Mouse (Mus musculus) limb, embryonic 12.5 days (tissue): ENCODE measurements around the gene Cntnap2. TPM values are rescaled to one million over a fixed set of nuclear protein-coding genes. Genes with fewer than 3 reads are reported as not detected.

Source experiments
- ATAC-seq: fragments of 200-750 bp; cut with Nextera tagmentation; 2 replicates; pipeline ENCODE4 v1.8.0; 2017; ENCODE audit warnings: low read depth, moderate TSS enrichment; ENCODE audit not compliant: insufficient number of reproducible peaks, insufficient read depth, low FRiP score, low TSS enrichment
- H3K27ac ChIP-seq: fragments of 300-500 bp; sonication (generic); 2 replicates; pipeline ENCODE4 v1.5.1; 2016; ENCODE audit warnings: mild to moderate bottlenecking, moderate library complexity
- H3K27me3 ChIP-seq: fragments of 300-500 bp; sonication (generic); 2 replicates; pipeline ENCODE4 v1.6.1; 2016; ENCODE audit warnings: mild to moderate bottlenecking, moderate library complexity
- H3K36me3 ChIP-seq: fragments of 300-500 bp; sonication (generic); 2 replicates; pipeline ENCODE4 v1.6.1; 2016; ENCODE audit warnings: mild to moderate bottlenecking, moderate library complexity
- H3K4me1 ChIP-seq: fragments of 300-500 bp; sonication (generic); replicated peaks from 2 replicates; pipeline ENCODE4 v1.6.1; 2016
- H3K4me2 ChIP-seq: fragments of 300-500 bp; sonication (generic); 2 replicates; pipeline ENCODE4 v1.6.1; 2016; ENCODE audit warnings: mild to moderate bottlenecking, moderate library complexity
- H3K4me3 ChIP-seq: fragments of 300-500 bp; sonication (generic); replicated peaks from 2 replicates; pipeline ENCODE4 v1.5.1; 2016; ENCODE audit warnings: mild to moderate bottlenecking
- H3K9ac ChIP-seq: fragments of 300-500 bp; sonication (generic); replicated peaks from 2 replicates; pipeline ENCODE4 v1.6.1; 2016; ENCODE audit warnings: mild to moderate bottlenecking, moderate library complexity
- H3K9me3 ChIP-seq: fragments of 300-500 bp; sonication (generic); 2 replicates; pipeline ENCODE4 v1.6.1; 2016; ENCODE audit warnings: mild to moderate bottlenecking, moderate library complexity
- WGBS: fragments of 180-500 bp; shearing (Covaris S2); methylation state at CpG from one replicate; pipeline ENCODE4 v1.1.7; 2016; 5-methylcytosine and 5-hydroxymethylcytosine counted together
- polyA plus RNA-seq: library from polyadenylated mRNA; unstranded; fragments of >200 nt; fragmentation: Nextera tagmentation; extraction: Ambion mirVana; gene quantifications from 2 replicates; pipeline ENCODE4 v1.2.1, GENCODE M21; 2016

The Cntnap2 gene
- polyA plus RNA-seq, 1 experiment from 2014 or later = 1.6 TPM

DNA sequence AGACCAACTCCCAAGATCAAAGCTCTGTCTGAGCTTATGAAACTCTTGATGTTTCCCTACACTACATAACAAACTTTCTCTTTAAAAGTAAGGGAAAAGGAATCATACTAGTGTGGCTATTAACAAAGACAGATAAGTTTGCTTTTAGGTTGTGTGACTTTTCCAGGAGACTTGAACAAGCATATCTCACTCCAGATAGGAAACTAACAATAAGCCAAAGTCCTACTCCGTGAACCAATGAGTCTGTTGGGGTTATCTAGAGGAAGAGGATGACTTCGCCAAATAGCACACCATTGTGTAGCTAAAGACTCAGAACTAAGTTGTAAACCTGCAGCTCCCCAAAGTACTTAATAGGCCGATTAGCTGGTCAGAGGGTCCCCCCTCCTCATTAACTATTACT, 1860.8 kb downstream of the Cntnap2 start:
- WGBS = 86% methylated on average over 3 of the region's 3 CpGs

DNA sequence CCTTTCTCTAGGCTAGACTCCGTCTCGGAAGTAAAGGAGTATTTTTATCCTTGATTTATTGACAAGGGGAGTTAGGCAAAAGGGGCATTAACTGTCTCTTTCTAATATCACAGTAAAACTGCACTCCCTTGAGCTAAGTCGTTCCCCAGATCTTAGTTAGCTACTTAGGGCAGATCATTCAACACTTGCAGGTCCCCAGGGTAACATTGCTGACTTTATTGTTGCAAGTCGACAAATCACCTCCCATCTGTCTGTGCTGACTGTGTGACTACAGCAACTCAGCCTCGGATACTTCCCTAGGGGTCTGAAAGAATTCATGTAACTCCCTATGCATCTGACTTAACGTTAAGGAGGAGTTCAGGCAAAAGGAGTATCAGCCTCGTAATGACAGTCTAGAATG, 1865.6 kb downstream of the Cntnap2 start:
- Histone ChIP-seq H3K9ac (no peak overlapping the region), H3K27me3 (no peaks in the 10 kb centered on the region), H3K27ac (no peak overlapping the region), H3K4me1 (no peaks in the 10 kb centered on the region), H3K4me3 (no peak overlapping the region), H3K36me3 (no peaks in the 10 kb centered on the region), H3K9me3 (no peaks in the 10 kb centered on the region), H3K4me2 (no peak overlapping the region)
- ATAC-seq = no peak
- WGBS = 46% methylated on average over 7 of the region's 7 CpGs

More for the DNA sequence above, 1860.8 kb downstream of the Cntnap2 start:
- no peak overlapping the region for H3K9ac ChIP-seq
- no peaks in the 10 kb centered on the region for H3K9me3 ChIP-seq
- H3K4me2 ChIP-seq = no peak overlapping the region
- no peaks in the 10 kb centered on the region for H3K27me3 ChIP-seq
- H3K36me3 ChIP-seq = no peaks in the 10 kb centered on the region
- ATAC-seq = no peak
- no peak overlapping the region for H3K27ac ChIP-seq
- no peak overlapping the region for H3K4me3 ChIP-seq
- H3K4me1 ChIP-seq = no peaks in the 10 kb centered on the region

DNA sequence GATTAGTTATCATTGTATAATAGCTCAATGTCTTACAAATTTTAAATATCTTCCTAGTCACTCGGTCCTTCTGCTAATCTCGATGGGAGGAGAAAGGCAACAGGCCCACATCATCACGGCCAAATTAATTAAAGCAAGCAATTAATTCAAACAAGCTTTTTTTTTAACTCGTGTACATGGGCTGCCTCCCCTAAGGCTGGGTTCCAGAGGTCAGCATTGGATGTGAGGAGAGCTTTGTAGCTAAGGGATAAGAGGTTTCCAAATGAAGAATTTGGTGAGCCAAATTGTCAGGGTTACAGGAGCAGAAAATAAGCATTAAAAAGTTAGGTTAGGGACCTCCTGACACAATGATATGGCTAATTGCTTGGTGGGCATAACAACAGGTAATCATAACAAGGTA, 1886.5 kb downstream of the Cntnap2 start:
- H3K27me3 ChIP-seq = no peaks in the 10 kb centered on the region
- H3K4me3 ChIP-seq = no peak overlapping the region
- no peaks in the 10 kb centered on the region for H3K9me3 ChIP-seq
- H3K36me3 ChIP-seq = no peaks in the 10 kb centered on the region
- H3K4me1 ChIP-seq = no peaks in the 10 kb centered on the region
- no peak for ATAC-seq
- H3K4me2 ChIP-seq = no peak overlapping the region
- 60% methylated on average over 4 of the region's 4 CpGs for WGBS
- H3K27ac ChIP-seq = no peak overlapping the region
- no peak overlapping the region for H3K9ac ChIP-seq

DNA sequence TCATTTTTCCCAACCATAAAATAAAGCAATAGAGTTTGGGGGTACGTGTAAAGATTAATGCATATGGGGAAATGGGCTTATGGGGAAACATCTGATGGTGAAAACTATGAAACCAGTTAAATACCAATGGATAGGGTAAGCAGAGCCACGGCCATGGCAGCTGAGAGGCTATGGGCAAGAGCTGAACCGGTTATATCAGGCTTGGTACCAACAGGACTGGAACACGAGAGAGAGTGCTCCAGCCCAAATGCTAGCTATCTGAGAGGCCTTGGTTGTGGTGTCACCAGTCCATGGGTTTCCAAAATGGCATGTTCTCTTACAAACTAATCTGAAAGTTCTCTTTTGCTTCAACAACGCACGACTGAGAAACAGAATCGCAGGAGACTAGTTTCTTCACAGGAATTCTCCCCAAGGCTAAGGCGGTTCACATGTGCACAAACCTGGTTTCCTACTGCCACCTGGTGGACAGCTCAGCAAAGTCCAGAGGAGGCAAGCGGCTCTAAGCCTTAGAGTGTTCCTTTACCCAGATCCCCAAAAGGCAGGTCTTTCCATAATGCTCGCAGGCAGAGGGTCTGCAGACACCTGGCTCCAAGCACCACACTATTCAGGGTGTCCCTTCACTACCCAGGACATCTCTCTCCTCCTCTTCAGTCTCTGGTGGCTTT, 1902.0 kb downstream of the Cntnap2 start:
- Histone ChIP-seq H3K27me3 (no peaks in the 10 kb centered on the region), H3K4me3 (no peak overlapping the region), H3K4me1 (no peaks in the 10 kb centered on the region), H3K9ac (no peak overlapping the region), H3K4me2 (no peak overlapping the region), H3K36me3 (no peaks in the 10 kb centered on the region), H3K9me3 (no peaks in the 10 kb centered on the region), H3K27ac (no peak overlapping the region)
- 30% methylated on average over 10 of the region's 10 CpGs for WGBS
- 0 out of 2 replicates have a peak, but pooled peaks have one; percentile 66 for ATAC-seq

DNA sequence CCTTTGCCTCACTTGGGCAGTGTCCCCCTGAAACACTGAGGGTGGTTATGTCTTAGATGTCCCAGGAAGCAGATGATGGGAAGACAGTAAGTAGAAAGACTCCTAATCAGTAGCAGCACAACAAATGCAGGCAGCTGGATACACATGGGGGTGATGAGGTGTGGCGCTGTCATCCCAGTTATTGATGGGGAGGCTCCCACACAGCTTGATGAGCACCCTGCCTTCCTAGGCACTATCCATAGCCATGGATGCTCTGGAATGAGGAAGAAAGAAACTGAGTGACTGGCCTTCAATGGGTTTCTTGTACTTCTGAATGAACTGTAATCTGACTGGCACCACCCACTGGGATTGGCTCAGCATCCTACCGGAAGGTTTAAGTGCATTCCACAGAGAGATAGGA, 1904.1 kb downstream of the Cntnap2 start:
- WGBS = 85% methylated on average over 2 of the region's 2 CpGs
- H3K4me2 ChIP-seq = no peak overlapping the region

DNA sequence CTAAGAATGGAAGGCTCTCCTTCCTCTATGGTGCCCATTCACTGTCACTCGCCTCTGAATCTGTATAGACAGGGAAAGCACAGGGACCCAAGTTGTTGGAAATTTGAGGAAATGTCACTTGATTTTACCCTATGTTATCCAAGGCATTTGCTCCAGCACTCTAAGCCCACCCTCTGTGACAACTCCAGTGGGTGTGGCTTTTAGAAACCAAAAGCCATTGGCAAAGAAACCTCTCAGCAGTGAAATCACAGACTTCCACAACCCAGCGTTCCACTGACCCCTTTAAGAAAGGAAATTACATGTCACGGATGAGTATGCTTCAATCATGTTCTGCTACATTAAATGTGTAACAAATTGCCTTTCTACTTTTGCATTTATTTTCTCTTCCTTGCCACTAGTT, 1904.5 kb downstream of the Cntnap2 start:
- no peak overlapping the region for H3K4me2 ChIP-seq
- 76% methylated on average over 3 of the region's 3 CpGs for WGBS
- no peak for ATAC-seq
- no peak overlapping the region for H3K9ac ChIP-seq
- H3K36me3 ChIP-seq = no peaks in the 10 kb centered on the region
- H3K9me3 ChIP-seq = no peaks in the 10 kb centered on the region
- H3K27me3 ChIP-seq = no peaks in the 10 kb centered on the region
- H3K4me3 ChIP-seq = no peak overlapping the region
- no peak overlapping the region for H3K27ac ChIP-seq
- no peaks in the 10 kb centered on the region for H3K4me1 ChIP-seq

More for the DNA sequence above, 1904.1 kb downstream of the Cntnap2 start:
- no peaks in the 10 kb centered on the region for H3K27me3 ChIP-seq
- no peak overlapping the region for H3K9ac ChIP-seq
- no peak overlapping the region for H3K27ac ChIP-seq
- H3K36me3 ChIP-seq = no peaks in the 10 kb centered on the region
- H3K4me1 ChIP-seq = no peaks in the 10 kb centered on the region
- no peak overlapping the region for H3K4me3 ChIP-seq
- no peaks in the 10 kb centered on the region for H3K9me3 ChIP-seq
- no peak for ATAC-seq

DNA sequence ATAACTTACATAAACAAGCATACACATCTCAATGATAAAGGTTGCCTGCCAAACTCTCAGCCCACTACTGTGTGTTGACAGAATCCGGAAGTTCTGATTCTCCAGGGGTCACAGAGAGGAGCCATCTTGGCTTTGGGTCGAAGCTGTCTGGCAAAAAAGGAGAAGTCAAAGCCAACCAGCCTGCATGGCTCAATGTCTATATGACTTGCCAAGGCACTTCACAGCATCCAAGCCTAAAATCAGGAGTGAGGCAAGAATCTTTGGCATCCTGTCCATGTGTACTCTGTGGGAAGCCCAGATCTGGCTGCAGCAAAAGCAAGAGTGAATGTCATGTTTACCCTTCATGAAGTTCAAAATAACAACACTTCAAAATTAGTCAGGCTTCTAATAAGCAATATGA, 1913.5 kb downstream of the Cntnap2 start:
- H3K9me3 ChIP-seq = no peaks in the 10 kb centered on the region
- H3K4me3 ChIP-seq = no peak overlapping the region
- H3K4me2 ChIP-seq = no peak overlapping the region
- 85% methylated on average over 2 of the region's 2 CpGs for WGBS
- no peaks in the 10 kb centered on the region for H3K4me1 ChIP-seq
- no peaks in the 10 kb centered on the region for H3K27me3 ChIP-seq
- H3K27ac ChIP-seq = no peak overlapping the region
- no peak overlapping the region for H3K9ac ChIP-seq
- H3K36me3 ChIP-seq = no peaks in the 10 kb centered on the region
- no peak for ATAC-seq

DNA sequence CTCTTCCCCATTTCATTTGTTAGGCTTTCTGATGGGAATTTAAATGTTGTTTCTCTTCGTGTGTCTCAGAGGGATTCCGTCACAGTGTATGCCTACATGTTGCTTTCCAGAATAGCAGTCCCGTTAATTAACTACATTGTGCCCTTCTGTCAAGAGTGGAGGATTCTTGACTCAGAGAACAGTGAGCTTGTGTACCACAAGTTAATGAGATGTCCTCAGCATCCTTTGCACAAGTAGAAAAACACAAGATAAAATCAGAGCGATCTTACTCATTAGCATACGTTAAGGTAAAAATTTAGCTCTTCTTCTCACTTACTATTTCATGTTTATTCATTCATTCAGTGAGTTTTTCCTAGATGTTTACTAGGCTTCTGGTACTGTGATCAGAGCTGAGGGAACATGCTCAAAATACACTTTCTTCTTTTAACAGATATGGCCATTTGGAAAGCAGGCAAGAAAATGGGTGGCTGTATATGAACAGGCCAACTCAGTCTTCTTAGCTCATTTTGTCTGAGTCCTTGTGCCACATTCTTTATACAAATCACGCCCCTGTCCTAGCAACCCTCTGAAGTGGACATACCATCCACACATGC, 1936.9 kb downstream of the Cntnap2 start:
- H3K27ac ChIP-seq = no peak overlapping the region

DNA sequence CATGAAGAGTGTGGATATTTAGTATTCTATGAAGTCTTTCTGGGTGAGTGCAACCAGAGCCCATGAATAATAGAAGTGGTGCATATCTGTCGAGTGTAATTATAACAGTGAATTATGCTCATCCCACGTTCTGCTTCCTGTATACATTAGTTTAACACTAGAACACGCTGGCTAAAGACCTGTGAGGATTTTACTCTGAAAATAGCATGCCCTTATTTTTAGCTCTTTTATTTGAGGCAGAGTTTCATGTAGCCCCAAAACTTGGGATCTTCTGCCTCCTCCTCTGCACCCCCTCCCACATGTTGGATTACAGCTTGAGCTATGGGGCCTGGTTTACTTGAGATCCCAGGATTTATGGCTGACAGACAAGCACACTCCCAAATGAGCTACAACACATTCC, 1945.3 kb downstream of the Cntnap2 start:
- H3K4me1 ChIP-seq = no peaks in the 10 kb centered on the region
- no peak for ATAC-seq
- H3K9me3 ChIP-seq = no peaks in the 10 kb centered on the region
- H3K4me3 ChIP-seq = no peak overlapping the region
- H3K27me3 ChIP-seq = no peaks in the 10 kb centered on the region
- H3K27ac ChIP-seq = no peak overlapping the region
- 74% methylated on average over 3 of the region's 3 CpGs for WGBS
- H3K4me2 ChIP-seq = no peak overlapping the region
- H3K36me3 ChIP-seq = no peaks in the 10 kb centered on the region
- H3K9ac ChIP-seq = no peak overlapping the region

More for the DNA sequence above, 1936.9 kb downstream of the Cntnap2 start:
- H3K9ac ChIP-seq = no peak overlapping the region
- H3K36me3 ChIP-seq = no peaks in the 10 kb centered on the region
- no peak overlapping the region for H3K4me3 ChIP-seq
- H3K4me2 ChIP-seq = no peak overlapping the region
- WGBS = 90% methylated on average over 6 of the region's 6 CpGs
- no peak for ATAC-seq
- no peaks in the 10 kb centered on the region for H3K27me3 ChIP-seq
- H3K4me1 ChIP-seq = no peaks in the 10 kb centered on the region
- H3K9me3 ChIP-seq = no peaks in the 10 kb centered on the region

DNA sequence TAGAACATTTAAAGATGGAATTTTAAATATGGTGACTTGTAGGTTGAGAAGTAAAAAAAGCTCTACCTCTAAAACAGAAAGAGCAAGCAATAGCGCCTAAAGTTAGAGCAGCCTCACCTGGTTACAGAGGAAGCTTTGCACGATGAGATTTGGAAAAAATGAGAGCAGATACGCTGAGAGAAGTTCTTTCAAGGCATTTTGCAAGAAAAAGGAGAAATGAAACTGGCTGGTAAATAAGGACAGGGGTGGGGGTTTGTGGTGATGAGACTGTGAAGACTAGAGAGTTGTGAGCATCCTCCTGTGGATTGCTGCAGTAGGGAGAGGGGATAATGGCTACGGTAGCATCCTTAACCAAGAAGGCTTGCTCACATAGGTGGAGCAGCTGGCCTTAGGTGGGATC, 1953.8 kb downstream of the Cntnap2 start:
- Histone ChIP-seq H3K4me1 (no peaks in the 10 kb centered on the region), H3K4me2 (no peak overlapping the region), H3K27ac (no peak overlapping the region), H3K27me3 (no peaks in the 10 kb centered on the region), H3K4me3 (no peak overlapping the region), H3K9ac (no peak overlapping the region), H3K9me3 (no peaks in the 10 kb centered on the region), H3K36me3 (no peaks in the 10 kb centered on the region)
- no peak for ATAC-seq
- WGBS = 84% methylated on average over 4 of the region's 4 CpGs

DNA sequence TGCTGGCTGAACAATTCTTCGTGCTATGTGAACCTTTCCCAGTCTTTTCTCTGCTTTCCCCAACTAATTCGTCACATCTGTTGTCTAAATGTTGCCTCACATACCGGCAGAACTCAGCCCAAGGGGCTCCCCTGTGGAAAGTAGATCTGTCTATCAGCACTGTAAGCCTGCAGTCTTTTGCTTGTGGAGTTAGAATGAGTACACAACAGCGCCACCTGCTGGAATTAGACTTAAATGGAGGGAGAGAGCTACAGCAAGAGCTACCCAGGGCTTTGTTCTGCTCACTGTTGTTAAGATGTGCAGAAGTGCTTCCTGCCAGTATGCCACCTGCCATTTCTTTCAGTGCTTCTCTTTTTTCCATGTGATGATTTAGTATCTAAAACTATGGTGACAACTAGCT, 1954.4 kb downstream of the Cntnap2 start:
- ATAC-seq = peak; percentile 66; the same call in 1 of the 2 replicates
- H3K4me3 ChIP-seq = no peak overlapping the region
- no peaks in the 10 kb centered on the region for H3K27me3 ChIP-seq
- WGBS = 12% methylated on average over 4 of the region's 4 CpGs
- no peaks in the 10 kb centered on the region for H3K4me1 ChIP-seq
- H3K9me3 ChIP-seq = no peaks in the 10 kb centered on the region
- no peak overlapping the region for H3K27ac ChIP-seq
- no peaks in the 10 kb centered on the region for H3K36me3 ChIP-seq
- no peak overlapping the region for H3K4me2 ChIP-seq
- no peak overlapping the region for H3K9ac ChIP-seq
